Mouse (Mus musculus) large intestine, adult 2 months (tissue): ENCODE measurements around the gene Rabepk. TPM values are rescaled to one million over a fixed set of nuclear protein-coding genes. Genes with fewer than 3 reads are reported as not detected.

ENCODE experiments used
- polyA plus RNA-seq: library from polyadenylated mRNA; depleted of rRNA; stranded (reverse); fragments of >200 nt; gene quantifications from 2 replicates; pipeline ENCODE4 v1.2.3, GENCODE M21; 2012; rRNA removed

The Rabepk gene
- polyA plus RNA-seq, 1 experiment: 28.5 TPM

Other genes starting within 250 kb of the Rabepk start
- gene Gapvd1, start 44.7 kb downstream of the Rabepk start, polyA plus RNA-seq: 13.4 and 13.7 TPM in 2 replicates
- 446 and 623 TPM in 2 replicates for gene Hspa5, start 27.9 kb downstream of the Rabepk start, polyA plus RNA-seq
- 25.0 and 28.8 TPM in 2 replicates for gene Fbxw2, start 26.4 kb upstream of the Rabepk start, polyA plus RNA-seq
- not detected in 2 replicates for gene Gm34653, start 33.1 kb upstream of the Rabepk start, polyA plus RNA-seq
- 16.9 and 38.1 TPM in 2 replicates for gene Cutal, start 74.5 kb upstream of the Rabepk start, polyA plus RNA-seq
- gene Psmd5, start 75.1 kb upstream of the Rabepk start, polyA plus RNA-seq: 11.2 and 13.2 TPM in 2 replicates
- 2.8 and 3.1 TPM in 2 replicates for gene Phf19, start 114.1 kb upstream of the Rabepk start, polyA plus RNA-seq
- gene Traf1, start 161.9 kb upstream of the Rabepk start, polyA plus RNA-seq: 9.2 TPM in 2 replicates